Mouse (Mus musculus) left cerebral cortex, adult 2 months (tissue): ENCODE measurements at regions not wholly inside any gene's neighbourhood (a gene's known extent, or its start where the extent isn't known, plus 50 kb on each side); places are given as distances from the start of the nearest gene placed in this dataset.
A peak's percentile ranks its signal among the peaks of the same experiment; 100 is the strongest.

Experiments used
- DNase-seq, 2 experiments: peaks; one replicate each; pipeline ENCODE4 v3.0.0; 2021 to 2022; ENCODE audit warnings: low spot score in 2 of 2, mixed read lengths in 1 of 2; ENCODE audit errors: extremely low spot score in 1 of 2
- H3K27ac ChIP-seq: fragments of 200-600 bp; 2 replicates; pipeline ENCODE4 v1.8.1; 2022
- H3K4me3 ChIP-seq: fragments of 200-600 bp; 2 replicates; pipeline ENCODE4 v1.8.1; 2022
- CTCF ChIP-seq: fragments of 200-600 bp; IDR thresholded peaks from 2 replicates; pipeline ENCODE4 v1.8.1; 2022; ENCODE audit warnings: antibody characterized with exemption, mild to moderate bottlenecking, moderate library complexity
- intact Hi-C: fragments of 180-260 bp; cut with DNase I; formaldehyde crosslinking; loops from one replicate; pipeline ENCODE4 v1.15.1; 2025

DNA sequence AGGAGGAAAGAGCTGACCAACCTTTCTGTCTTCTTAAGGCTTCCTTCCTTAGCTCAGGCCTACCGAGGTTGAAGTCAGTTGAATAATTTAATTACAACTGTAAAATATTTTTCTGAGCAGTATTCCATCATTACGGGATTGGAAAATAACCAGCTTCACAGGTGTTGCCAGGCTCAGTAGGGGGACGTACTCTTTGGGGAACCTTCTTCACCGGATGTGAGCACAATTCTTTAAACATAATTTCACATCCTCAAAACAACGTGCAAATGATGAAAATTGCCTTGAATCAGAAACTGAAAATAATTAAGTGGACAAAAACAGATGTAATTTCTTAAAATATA lies 515.9 kb downstream of the Tns3 start:
- Histone ChIP-seq H3K27ac (no peak overlapping the region), H3K4me3 (no peak overlapping the region)
- no peak for TF ChIP-seq CTCF
- intact Hi-C loops = no loop called here
- DNase-seq = no peak

DNA sequence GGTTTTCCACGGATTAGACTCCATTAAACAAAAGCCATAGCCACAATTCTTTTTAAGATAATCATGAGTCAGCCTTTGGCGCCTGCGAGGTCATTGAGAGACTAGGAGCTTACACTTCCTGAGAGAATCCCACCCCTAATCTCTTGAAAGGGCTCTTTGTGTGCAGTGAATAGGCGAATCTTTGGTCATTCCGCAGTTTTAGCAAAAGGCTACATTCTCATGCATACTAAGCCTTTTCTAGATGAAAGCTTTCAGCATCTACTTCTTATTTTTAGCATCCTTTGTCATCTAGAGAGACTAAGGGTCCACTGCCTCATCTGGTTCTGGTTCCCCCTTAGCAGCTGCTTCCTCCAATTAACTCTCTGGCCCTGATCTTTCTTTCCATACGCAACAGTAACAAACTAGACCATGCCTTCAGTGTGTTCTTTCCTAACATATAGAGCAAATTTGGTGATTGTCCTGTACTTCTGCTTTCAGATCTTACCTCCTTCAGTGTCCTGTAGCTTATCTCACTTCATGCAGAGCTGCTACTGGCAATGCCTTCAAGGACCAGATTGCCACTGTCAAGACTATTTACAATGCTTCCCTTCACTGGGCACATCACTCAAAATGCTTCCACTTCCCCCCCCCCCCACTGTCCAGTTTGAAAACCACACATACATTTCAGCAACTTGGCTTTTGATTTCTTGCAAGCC lies 516.4 kb downstream of the Tns3 start:
- Histone ChIP-seq H3K4me3 (no peak overlapping the region), H3K27ac (no peak overlapping the region)
- DNase-seq = no peak
- intact Hi-C loops = no loop called here
- TF ChIP-seq CTCF = no peak

DNA sequence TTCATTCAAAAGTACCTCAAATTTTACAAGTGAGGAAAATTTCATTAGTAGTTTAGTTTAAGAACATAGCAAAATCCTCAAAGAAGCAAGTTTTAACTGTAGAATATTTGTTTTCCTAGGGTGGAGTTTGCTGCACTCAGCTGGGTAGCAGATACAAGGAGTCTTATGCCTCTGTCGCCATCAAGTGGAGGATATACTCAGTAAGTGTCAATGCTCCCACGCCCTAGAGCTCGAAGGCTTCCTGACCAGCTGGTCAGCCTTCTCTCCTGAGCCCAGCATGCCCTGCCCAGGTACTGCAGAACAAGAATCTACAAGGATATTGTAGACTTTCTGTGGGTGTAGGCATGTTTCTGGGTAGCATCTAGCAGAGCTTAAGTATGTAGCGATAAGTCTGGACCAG lies 527.0 kb downstream of the Tns3 start:
- peak; percentile 55 for TF ChIP-seq CTCF
- intact Hi-C loops = loop anchor here (10.0 kb wide), 1 partner anchor 923 kb away; the partner anchor contains the start of gene Igfbp3
- Histone ChIP-seq H3K27ac (no peak overlapping the region), H3K4me3 (no peak overlapping the region)
- peak in 1 of 2 experiments; percentile 11 for DNase-seq

DNA sequence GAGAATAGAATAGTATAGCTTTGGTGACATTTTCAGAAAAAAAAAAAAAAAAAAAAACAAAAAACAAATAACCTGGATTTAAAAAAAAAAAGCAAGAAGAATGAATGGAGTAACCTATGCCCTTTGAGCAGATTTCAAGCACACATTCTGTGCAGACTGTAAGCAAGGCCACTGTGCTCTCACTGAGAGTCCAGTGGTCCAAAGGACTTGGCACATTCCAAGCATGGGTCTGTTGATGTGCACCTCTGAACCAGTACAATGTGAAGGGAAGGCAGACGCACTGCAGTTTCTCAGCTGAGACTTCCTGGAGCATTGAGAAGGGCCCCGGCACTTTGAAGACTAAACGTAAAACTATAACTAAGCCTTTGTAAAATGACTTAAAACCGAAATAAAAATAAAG lies 527.7 kb downstream of the Tns3 start:
- no peak for TF ChIP-seq CTCF
- intact Hi-C loops = loop anchor here (10.0 kb wide), 1 partner anchor 922 kb away; the partner anchor contains the start of gene Igfbp3
- Histone ChIP-seq H3K27ac (no peak overlapping the region), H3K4me3 (no peak overlapping the region)
- no peak for DNase-seq

DNA sequence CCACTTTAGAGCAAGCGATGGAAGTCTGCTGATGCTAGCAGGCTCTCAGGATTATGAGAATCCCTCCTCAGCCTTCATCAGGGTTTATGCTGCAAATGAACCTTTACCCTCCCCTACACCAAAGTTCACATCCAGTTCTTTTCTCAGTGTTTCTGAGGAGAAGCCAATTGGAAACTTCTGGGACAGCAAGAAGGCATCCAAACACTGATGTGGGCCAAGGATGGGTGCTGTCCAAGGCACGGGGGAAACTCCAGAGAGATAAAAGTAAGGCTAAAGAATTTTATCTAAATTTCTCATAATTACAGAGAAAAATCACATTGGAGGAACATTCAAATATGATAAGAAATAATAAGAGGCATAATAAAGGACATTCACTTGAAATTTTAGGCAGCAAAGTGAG lies 555.0 kb downstream of the Tns3 start:
- DNase-seq = no peak
- Histone ChIP-seq H3K27ac (no peak overlapping the region), H3K4me3 (no peak overlapping the region)
- TF ChIP-seq CTCF = no peak
- intact Hi-C loops = no loop called here

DNA sequence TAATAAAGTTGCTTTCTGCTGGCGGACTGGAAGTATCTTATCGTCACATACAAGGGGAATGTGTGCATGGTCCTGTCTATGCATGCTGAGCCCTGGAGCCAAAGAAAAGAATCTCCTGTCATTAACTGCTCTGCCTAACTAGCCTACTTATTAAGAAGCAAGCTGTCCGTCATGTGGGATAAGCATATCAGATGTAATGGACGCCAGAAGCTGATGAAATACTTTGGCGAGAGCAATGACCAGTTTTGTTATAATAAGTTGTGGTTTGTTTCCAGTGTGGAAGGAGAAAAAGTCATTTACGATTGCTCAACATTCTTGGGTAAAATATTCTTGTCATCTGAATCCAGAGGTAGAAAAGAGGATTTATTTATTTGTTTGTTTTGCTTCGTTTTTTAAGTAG lies 563.2 kb downstream of the Tns3 start:
- no peak overlapping the region for H3K27ac ChIP-seq
- TF ChIP-seq CTCF = no peak
- intact Hi-C loops = no loop called here
- no peak overlapping the region for H3K4me3 ChIP-seq
- DNase-seq = no peak

DNA sequence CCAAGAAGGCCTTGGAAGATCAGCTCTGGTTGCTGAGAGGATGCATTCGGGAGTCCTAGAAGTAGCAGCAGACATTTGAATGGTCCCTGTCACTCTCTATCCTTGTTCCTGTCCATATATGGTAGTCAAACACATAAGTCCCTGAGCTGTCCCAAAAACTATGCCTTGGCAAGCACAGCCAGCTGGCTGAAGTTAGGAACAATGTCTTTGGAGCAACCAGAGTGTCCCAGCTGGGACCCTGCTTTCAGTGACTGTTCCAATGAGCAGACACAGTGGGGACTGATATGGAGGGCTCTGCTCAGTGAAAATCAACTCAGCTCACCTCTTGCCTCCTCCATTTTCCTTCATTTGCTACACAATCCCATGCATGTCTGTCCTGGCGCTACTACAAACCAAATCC lies 580.0 kb downstream of the Tns3 start:
- TF ChIP-seq CTCF = no peak
- intact Hi-C loops = no loop called here

DNA sequence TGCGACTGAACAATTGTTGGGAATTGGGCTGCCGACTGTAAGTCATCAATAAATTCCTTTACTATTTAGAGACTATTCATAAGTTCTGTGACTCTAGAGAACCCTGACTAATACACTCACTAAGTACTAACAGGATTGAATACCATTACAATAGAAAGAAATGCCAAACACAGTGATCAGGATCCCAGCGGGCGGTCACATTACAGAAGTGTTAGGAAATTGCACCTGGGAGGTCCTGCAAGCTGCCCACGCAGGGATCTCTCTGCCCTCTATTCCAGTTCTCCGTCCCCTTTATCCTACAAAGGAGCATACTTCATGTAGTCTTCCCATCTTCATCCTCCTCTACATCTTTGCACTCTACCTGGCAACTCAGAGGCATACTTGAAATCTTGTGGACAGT lies 581.5 kb downstream of the Tns3 start:
- Histone ChIP-seq H3K27ac (no peak overlapping the region), H3K4me3 (no peak overlapping the region)
- intact Hi-C loops = no loop called here
- no peak for DNase-seq
- TF ChIP-seq CTCF = no peak

More for the DNA sequence above, 580.0 kb downstream of the Tns3 start:
- no peak for DNase-seq
- Histone ChIP-seq H3K27ac (no peak overlapping the region), H3K4me3 (no peak overlapping the region)

DNA sequence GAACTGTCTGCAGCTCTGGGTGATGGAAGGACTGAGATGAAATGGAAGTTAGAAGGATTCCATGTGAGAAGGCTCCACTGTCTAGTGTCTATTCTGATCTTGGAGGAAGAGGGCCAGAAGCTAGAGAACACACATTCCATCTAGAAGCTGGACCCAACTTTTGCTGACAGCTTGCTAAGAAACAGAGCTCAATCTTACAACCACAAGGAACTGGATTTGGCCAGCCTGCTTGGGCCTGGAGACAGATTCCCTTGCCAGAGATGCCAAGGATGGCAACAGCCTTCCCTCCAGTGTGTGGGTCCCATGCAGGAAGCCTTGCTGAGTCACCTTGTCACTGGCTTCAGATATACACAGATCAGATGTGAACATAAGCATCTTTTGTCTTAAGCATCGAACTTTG lies 591.0 kb downstream of the Tns3 start:
- DNase-seq = no peak
- Histone ChIP-seq H3K27ac (no peak overlapping the region), H3K4me3 (no peak overlapping the region)
- intact Hi-C loops = no loop called here
- no peak for TF ChIP-seq CTCF

DNA sequence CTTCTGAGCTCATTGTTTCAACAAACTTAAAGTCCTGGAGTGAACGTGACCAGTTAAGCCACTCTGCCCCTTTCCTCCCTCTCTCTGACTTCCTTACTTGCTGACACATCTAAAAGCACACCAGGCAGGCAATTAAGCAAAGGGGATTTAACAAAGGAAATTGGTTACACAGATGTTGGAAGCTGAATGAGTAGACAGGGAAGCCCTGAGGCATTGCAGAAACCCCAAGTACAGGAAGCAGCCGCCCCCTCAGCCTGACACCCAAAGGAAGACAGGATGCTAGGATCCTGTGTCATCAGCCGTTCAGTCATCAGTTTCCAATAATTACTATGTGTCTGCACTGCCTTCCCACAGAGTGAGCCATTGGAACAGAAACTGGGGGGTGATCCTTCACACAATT lies 595.5 kb downstream of the Tns3 start:
- Histone ChIP-seq H3K4me3 (no peak overlapping the region), H3K27ac (no peak overlapping the region)
- no peak for TF ChIP-seq CTCF
- intact Hi-C loops = no loop called here
- DNase-seq = no peak

DNA sequence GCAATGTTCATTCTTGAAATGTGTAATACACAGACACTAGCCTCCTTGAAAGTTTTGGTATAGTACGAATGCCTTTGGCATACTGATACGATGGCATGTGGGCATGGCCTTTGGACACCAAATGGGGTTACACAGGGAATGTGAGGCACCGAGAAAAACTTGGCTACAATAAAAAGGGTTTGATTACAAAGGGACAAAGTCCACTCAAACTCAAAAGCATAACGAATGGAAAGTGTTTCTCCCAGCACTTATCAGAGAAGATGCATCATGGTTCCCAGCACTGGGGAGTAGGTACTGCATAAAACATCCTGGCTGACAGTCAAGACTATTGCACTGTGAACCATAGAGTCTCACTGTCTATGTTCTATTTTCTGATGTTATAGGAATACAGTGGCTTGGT lies 597.0 kb downstream of the Tns3 start:
- no peak for DNase-seq
- TF ChIP-seq CTCF = no peak
- Histone ChIP-seq H3K27ac (no peak overlapping the region), H3K4me3 (no peak overlapping the region)
- intact Hi-C loops = no loop called here

DNA sequence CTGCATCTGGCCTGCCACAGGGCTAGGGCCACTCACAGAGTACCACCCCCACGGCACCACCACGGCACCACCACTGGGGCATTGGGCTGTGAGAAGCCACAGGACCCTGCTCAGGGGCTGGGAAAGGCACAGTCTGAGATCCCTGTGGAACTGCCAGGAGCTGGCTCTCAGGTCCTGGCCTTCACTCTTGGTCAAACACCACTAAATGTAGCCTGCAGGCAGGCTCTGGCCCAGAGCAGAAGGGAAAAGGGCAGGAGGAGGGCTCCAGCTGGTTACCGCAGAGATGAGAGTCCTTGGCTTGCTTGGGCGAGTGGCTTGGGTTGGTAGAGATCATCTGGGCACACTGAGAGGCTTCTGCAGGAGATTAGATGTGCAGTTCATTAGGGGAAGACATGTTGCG lies 598.5 kb downstream of the Tns3 start:
- intact Hi-C loops = no loop called here
- no peak for TF ChIP-seq CTCF
- Histone ChIP-seq H3K27ac (no peak overlapping the region), H3K4me3 (no peak overlapping the region)
- no peak for DNase-seq

DNA sequence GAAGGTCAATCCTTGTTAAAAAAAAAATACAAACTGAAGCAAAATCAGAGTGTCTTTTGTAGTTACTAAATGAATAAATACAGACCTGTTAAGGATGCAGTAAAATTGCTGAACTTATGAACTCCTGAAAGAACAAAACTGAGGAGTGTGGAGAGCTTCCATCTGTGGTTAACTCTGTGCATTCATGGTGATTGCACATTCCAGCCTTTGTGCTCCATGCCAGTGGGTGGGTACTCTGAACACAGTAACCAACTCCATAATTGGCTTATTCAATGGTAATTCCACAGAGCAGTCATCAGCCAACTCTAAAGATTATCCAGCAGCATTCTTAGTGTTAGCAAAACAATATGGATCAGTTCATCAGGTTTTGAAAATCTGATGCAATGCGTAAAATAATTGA lies 599.2 kb downstream of the Tns3 start:
- TF ChIP-seq CTCF = no peak
- DNase-seq = no peak
- no peak overlapping the region for H3K4me3 ChIP-seq
- intact Hi-C loops = no loop called here
- H3K27ac ChIP-seq = no peak overlapping the region
